Mouse (Mus musculus): ENCODE data around the gene Pspn.

The Pspn gene

DNA sequence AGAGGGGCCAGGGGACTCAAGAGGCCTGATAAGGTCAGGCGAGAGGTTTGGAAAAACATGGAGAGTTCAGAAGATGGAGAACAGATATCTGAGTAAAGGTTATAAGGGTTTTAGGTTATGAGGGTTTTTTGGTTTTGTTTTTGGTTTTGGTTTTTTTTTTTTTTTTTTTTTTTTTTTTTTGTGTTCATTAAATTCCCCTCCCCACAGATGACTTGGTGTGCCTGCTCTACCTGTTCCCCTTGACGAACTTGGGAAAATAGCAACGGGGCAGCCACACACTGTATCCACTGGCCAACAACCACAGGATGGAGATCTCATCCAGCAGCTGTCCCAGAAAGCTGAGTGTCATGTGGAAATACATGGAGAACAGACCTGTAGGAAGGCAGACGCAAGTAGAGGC, 41.2 kb downstream of the Pspn start:
- DNase-seq, result no peak

GRCm38 (mm10) chr17:56957763-56958429, 41.9 kb downstream of the Pspn start:
- DNase-seq, result peak; percentile 12 to 17

- no peak for DNase-seq
These were observed 44.9 kb downstream of the Pspn start for GRCm38 (mm10) chr17:56954871-56955270.

- DNase-seq, result no peak
These were observed 47.2 kb downstream of the Pspn start for GRCm38 (mm10) chr17:56952639-56953038.

GRCm38 (mm10) chr17:56950915-56951314, 48.9 kb downstream of the Pspn start:
- DNase-seq, result peak; percentile 67
